Mouse (Mus musculus) megakaryocyte, embryonic 14.5 days (primary cell): Measurements from ENCODE around the gene Gjc1.

Experiments used
- FLI1 ChIP-seq: IDR thresholded peaks from 2 replicates; pipeline ENCODE4 v1.6.1; 2012; ENCODE audit warnings: low read length, inconsistent platforms, mixed read lengths
- GATA1 ChIP-seq: IDR thresholded peaks from 3 replicates; pipeline ENCODE4 v1.6.1; 2012; ENCODE audit warnings: mixed read lengths, low read length, inconsistent platforms, borderline replicate concordance

- no peak for TF ChIP-seq GATA1
- no peak for TF ChIP-seq FLI1
Measured at GRCm38 (mm10) chr11:102794157-102794556, 25.3 kb downstream of the Gjc1 start.
